Mouse (Mus musculus) heart, adult 9 months (tissue): ENCODE data around the gene Nol10.

Experiments used
- DNase-seq, 2 experiments: peaks; one replicate each; pipeline ENCODE4 v3.0.0; 2022; ENCODE audit warnings: low spot score in 2 of 2

Nol10 gene

GRCm38 (mm10) chr12:17360650-17361049, 12.4 kb downstream of the Nol10 start:
- DNase-seq, result no peak

GRCm38 (mm10) chr12:17362316-17362715, 14.1 kb downstream of the Nol10 start:
- DNase-seq, result no peak

- peak; percentile 4 to 25 for DNase-seq
Observed at GRCm38 (mm10) chr12:17366981-17367380, 18.7 kb downstream of the Nol10 start.

GRCm38 (mm10) chr12:17369111-17369510, 20.9 kb downstream of the Nol10 start:
- DNase-seq, result no peak

- no peak for DNase-seq
Observed at GRCm38 (mm10) chr12:17369551-17370325, 21.5 kb downstream of the Nol10 start.

GRCm38 (mm10) chr12:17371589-17372235, 23.5 kb downstream of the Nol10 start:
- no peak for DNase-seq

GRCm38 (mm10) chr12:17372696-17373095, 24.4 kb downstream of the Nol10 start:
- DNase-seq, result no peak

GRCm38 (mm10) chr12:17373470-17373975, 25.3 kb downstream of the Nol10 start:
- no peak for DNase-seq

- DNase-seq, result no peak
Observed at GRCm38 (mm10) chr12:17375243-17375642, 27.0 kb downstream of the Nol10 start.

GRCm38 (mm10) chr12:17376521-17376920, 28.3 kb downstream of the Nol10 start:
- DNase-seq, result no peak

- DNase-seq, result no peak
Observed at GRCm38 (mm10) chr12:17380991-17381390, 32.7 kb downstream of the Nol10 start.

- no peak for DNase-seq
Observed at GRCm38 (mm10) chr12:17382759-17383158, 34.5 kb downstream of the Nol10 start.

- no peak for DNase-seq
Observed at GRCm38 (mm10) chr12:17386896-17387295, 38.6 kb downstream of the Nol10 start.

GRCm38 (mm10) chr12:17387332-17388135, 39.3 kb downstream of the Nol10 start:
- no peak for DNase-seq

- DNase-seq, result no peak
Observed at GRCm38 (mm10) chr12:17388136-17388437, 39.8 kb downstream of the Nol10 start.

- DNase-seq, result peak; percentile 6 to 15
Observed at GRCm38 (mm10) chr12:17390036-17390435, 41.8 kb downstream of the Nol10 start.

- peak; percentile 6 to 16 for DNase-seq
Observed at GRCm38 (mm10) chr12:17390510-17390909, 42.3 kb downstream of the Nol10 start.

GRCm38 (mm10) chr12:17393148-17393547, 44.9 kb downstream of the Nol10 start:
- no peak for DNase-seq

GRCm38 (mm10) chr12:17397150-17397549, 48.9 kb downstream of the Nol10 start:
- no peak for DNase-seq

GRCm38 (mm10) chr12:17401419-17401818, 53.2 kb downstream of the Nol10 start:
- DNase-seq, result no peak

GRCm38 (mm10) chr12:17402116-17402515, 53.9 kb downstream of the Nol10 start:
- DNase-seq, result no peak

- no peak for DNase-seq
Observed at GRCm38 (mm10) chr12:17403998-17404397, 55.7 kb downstream of the Nol10 start.
